Mouse (Mus musculus) heart, embryonic 11.5 days (tissue): Measurements from ENCODE around the gene Cdc6. TPM values are rescaled to one million over a fixed set of nuclear protein-coding genes. Genes with fewer than 3 reads are reported as not detected.
A peak's percentile ranks its signal among the peaks of the same experiment; 100 is the strongest.

Experiments
- ATAC-seq: fragments of 200-750 bp; cut with Nextera tagmentation; replicated peaks from 2 replicates; pipeline ENCODE4 v1.8.0; 2017; ENCODE audit warnings: moderate library complexity; ENCODE audit not compliant: insufficient number of reproducible peaks, low FRiP score, low TSS enrichment
- H3K27ac ChIP-seq: fragments of 300-500 bp; sonication (generic); 2 replicates; pipeline ENCODE4 v1.5.1; 2014; ENCODE audit warnings: mild to moderate bottlenecking, low read depth, low read length
- H3K27me3 ChIP-seq: fragments of 300-500 bp; sonication (generic); 2 replicates; pipeline ENCODE4 v1.6.1; 2014; ENCODE audit warnings: mild to moderate bottlenecking, low read length, mixed read lengths; ENCODE audit not compliant: control insufficient read depth, insufficient read depth
- H3K36me3 ChIP-seq: fragments of 300-500 bp; sonication (generic); 2 replicates; pipeline ENCODE4 v1.6.1; 2014; ENCODE audit warnings: mild to moderate bottlenecking, low read length, moderate library complexity, mixed read lengths; ENCODE audit not compliant: control insufficient read depth, insufficient read depth
- H3K4me1 ChIP-seq: fragments of 300-500 bp; sonication (generic); 2 replicates; pipeline ENCODE4 v1.6.1; 2014; ENCODE audit warnings: low read length; ENCODE audit not compliant: control insufficient read depth, insufficient read depth
- H3K4me2 ChIP-seq: fragments of 300-500 bp; sonication (generic); 2 replicates; pipeline ENCODE4 v1.6.1; 2014; ENCODE audit warnings: mild to moderate bottlenecking, moderate library complexity
- H3K4me3 ChIP-seq: fragments of 300-500 bp; sonication (generic); 2 replicates; pipeline ENCODE4 v1.5.1; 2014; ENCODE audit warnings: low read depth, low read length
- H3K9ac ChIP-seq: fragments of 300-500 bp; sonication (generic); 2 replicates; pipeline ENCODE4 v1.6.1; 2014; ENCODE audit warnings: mild to moderate bottlenecking, low read depth, low read length, moderate library complexity
- H3K9me3 ChIP-seq: fragments of 300-500 bp; sonication (generic); replicated peaks from 2 replicates; pipeline ENCODE4 v1.6.1; 2016; ENCODE audit warnings: low read length; ENCODE audit not compliant: control insufficient read depth
- WGBS: fragments of 180-500 bp; shearing (Covaris S2); extraction: QIAGEN DNeasy Blood & Tissue Kit; methylation state at CpG from one replicate; pipeline ENCODE4 v1.1.7; 2014; ENCODE audit not compliant: insufficient replicate concordance; 5-methylcytosine and 5-hydroxymethylcytosine counted together
- polyA plus RNA-seq: library from polyadenylated mRNA; unstranded; fragments of >200 nt; fragmentation: Nextera tagmentation; extraction: Ambion mirVana; gene quantifications from 2 replicates; pipeline ENCODE4 v1.2.1, GENCODE M21; 2014

Cdc6 gene
- polyA plus RNA-seq, 1 experiment from 2014 or later = 33.6 TPM

DNA sequence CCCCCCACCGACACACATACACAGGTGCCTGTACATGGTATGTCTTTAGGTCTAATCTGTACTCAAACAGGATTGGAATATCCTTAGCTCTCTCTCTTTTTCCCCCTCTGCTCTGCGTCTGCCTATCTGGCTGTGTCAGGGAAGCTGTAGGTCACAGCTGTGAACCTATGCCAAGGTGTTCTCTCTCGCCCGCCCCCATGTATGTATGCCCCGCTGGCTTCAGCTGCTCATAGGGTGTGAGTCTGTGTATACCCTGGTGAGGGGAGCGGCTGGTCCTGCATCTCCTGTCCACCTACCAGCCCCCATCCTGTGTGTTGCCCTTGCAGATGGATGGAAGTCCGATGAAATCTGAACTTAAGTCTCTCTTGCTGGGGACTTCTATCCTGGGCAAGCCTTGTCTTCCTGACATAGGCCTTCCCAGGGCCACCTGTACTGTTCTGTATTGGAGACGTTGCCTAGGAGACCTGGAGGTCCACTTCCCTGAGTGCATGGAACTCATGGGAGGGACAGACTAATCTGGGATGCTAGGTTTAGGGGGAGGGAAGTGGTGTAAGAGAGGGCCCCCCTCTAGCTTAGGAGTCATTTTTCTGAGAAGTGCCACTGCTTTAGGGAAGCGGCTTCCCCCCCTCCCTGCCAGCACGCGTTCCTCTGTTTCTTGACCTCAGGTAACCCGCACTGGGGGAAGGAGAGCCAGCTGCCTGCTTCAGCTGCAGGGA lies 41.8 kb downstream of the Cdc6 start:
- Histone ChIP-seq H3K9ac (no peak overlapping the region), H3K4me2 (no peak overlapping the region), H3K9me3 (no peaks in the 10 kb centered on the region), H3K27me3 (no peaks in the 10 kb centered on the region), H3K4me3 (no peak overlapping the region), H3K4me1 (peaks cover 79% of the 10 kb centered on the region), H3K36me3 (peaks cover 4% of the 10 kb centered on the region; the same call in 1 of the 2 replicates), H3K27ac (0 out of 2 replicates have a peak overlapping the region, but pooled peaks have one; percentile 22)
- 65% methylated on average over 12 of the region's 12 CpGs for WGBS
- ATAC-seq = no peak

DNA sequence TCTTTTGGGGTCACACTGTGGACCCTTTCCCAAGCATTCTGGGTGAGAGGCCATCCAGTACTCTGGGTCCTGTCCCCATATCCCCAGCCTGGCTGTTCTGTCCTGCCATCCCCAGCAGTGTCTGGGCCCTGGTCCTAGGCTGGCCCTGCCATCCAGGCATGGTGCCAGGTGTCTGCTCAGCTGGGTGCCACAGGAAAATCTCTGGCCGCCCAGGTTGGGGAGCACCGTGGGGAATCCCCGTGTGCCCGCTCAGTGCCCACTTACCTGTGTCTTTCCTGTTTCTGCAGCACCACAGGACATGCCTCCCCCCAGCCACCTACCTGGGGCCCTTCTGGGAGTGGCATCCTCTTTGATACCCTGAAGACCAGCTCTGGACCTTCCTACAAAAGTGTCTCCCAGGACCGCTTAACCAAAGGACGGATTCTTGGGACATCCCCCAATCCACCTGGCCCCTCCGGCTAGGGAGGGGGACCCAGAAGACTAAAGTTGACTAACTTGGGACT lies 42.4 kb downstream of the Cdc6 start:
- Histone ChIP-seq H3K4me2 (no peak overlapping the region), H3K9me3 (no peaks in the 10 kb centered on the region), H3K4me3 (no peak overlapping the region), H3K27me3 (no peaks in the 10 kb centered on the region), H3K9ac (no peak overlapping the region), H3K4me1 (peaks cover 79% of the 10 kb centered on the region), H3K36me3 (peaks cover 4% of the 10 kb centered on the region; the same call in 1 of the 2 replicates), H3K27ac (no peak overlapping the region)
- 76% methylated on average over 7 of the region's 7 CpGs for WGBS
- no peak for ATAC-seq

DNA sequence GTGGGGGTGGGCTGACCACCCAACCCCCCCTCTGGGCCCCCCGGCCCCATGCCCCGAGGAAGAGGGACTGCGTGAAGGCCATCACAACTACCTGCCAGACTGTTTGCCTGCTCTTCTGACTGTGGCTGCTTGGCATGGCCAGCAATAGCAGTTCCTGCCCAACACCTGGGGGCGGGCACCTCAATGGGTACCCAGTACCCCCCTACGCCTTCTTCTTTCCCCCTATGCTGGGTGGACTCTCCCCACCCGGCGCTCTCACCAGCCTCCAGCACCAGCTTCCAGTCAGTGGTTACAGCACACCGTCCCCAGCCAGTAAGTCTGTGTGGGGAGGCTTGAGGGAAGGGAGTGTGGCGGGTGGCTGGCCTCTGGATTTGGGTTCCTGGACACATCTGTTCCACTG lies 42.9 kb downstream of the Cdc6 start:
- peaks cover 79% of the 10 kb centered on the region for H3K4me1 ChIP-seq
- no peak overlapping the region for H3K9ac ChIP-seq
- H3K27me3 ChIP-seq = no peaks in the 10 kb centered on the region
- H3K9me3 ChIP-seq = no peaks in the 10 kb centered on the region
- no peak for ATAC-seq
- WGBS = 87% methylated on average over 9 of the region's 9 CpGs
- H3K36me3 ChIP-seq = peaks cover 4% of the 10 kb centered on the region; the same call in 1 of the 2 replicates
- H3K4me2 ChIP-seq = no peak overlapping the region
- no peak overlapping the region for H3K4me3 ChIP-seq
- no peak overlapping the region for H3K27ac ChIP-seq

DNA sequence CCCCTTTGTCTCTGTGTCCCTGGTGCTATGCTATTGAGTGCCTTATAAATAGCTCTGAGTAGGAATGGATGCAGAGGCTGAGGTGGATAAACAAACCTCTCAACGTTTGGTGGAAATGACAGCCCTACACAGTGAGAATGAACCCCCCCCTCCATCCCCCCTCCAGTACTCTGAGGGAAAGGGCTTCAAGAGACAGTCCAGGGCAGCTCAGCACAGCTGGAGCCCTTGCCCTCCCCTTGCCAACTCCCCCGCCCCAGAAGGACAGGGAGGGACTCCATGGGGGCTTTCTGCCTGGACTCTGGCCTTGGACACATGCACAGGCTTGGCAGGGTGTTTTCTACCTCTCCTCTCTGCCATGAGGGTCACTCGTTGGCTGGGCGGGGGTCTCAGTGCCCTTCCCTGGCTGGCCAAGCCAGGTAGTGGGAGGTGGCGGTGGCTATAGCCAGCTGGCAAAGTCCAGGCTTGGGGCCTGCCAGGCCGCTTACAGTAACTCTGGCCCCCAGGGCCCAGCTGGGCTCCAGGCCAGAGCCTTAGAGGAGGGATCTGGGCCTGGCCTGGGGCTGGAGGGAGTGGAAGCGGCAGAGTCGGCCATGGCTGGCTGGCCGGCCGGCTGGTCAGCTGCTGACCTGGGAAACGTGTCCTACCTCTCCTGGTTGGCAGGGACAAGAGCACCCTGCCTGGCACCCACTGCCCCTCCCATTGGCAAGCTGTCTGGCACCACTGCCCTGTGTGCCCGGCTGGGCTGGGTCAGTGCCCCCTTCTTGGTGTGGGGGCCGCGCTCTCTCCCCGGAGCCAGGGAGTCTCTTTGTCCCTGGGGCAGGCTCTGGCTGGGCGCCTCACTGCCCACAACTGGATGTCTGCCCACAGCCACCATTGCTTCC lies 43.7 kb downstream of the Cdc6 start:
- Histone ChIP-seq H3K27ac (peak overlapping the region; percentile 42), H3K27me3 (no peaks in the 10 kb centered on the region), H3K4me3 (no peak overlapping the region), H3K4me2 (peak overlapping the region; percentile 7; the same call in 1 of the 2 replicates), H3K4me1 (peaks cover 77% of the 10 kb centered on the region), H3K9me3 (no peaks in the 10 kb centered on the region), H3K36me3 (peaks cover 4% of the 10 kb centered on the region; the same call in 1 of the 2 replicates), H3K9ac (0 out of 2 replicates have a peak overlapping the region, but pooled peaks have one; percentile 12)
- 64% methylated on average over 16 of the region's 16 CpGs for WGBS
- ATAC-seq = no peak

GRCm38 (mm10) chr11:98952111-98952510 lies 44.5 kb downstream of the Cdc6 start:
- WGBS = 67% methylated on average over 1 of the region's 1 CpGs
- no peak overlapping the region for H3K9ac ChIP-seq

GRCm38 (mm10) chr11:98952736-98953135 lies 45.1 kb downstream of the Cdc6 start:
- Histone ChIP-seq H3K4me3 (no peak overlapping the region), H3K4me2 (no peak overlapping the region), H3K9me3 (no peaks in the 10 kb centered on the region), H3K4me1 (peaks cover 69% of the 10 kb centered on the region), H3K27ac (no peak overlapping the region), H3K9ac (no peak overlapping the region), H3K27me3 (no peaks in the 10 kb centered on the region), H3K36me3 (peaks cover 4% of the 10 kb centered on the region)
- no peak for ATAC-seq
- WGBS = 59% methylated on average over 2 of the region's 2 CpGs

More at GRCm38 (mm10) chr11:98952111-98952510, 44.5 kb downstream of the Cdc6 start:
- Histone ChIP-seq H3K27me3 (no peaks in the 10 kb centered on the region), H3K9me3 (no peaks in the 10 kb centered on the region), H3K4me1 (peaks cover 75% of the 10 kb centered on the region), H3K36me3 (peaks cover 4% of the 10 kb centered on the region), H3K4me2 (no peak overlapping the region), H3K4me3 (no peak overlapping the region), H3K27ac (no peak overlapping the region)
- ATAC-seq = no peak

DNA sequence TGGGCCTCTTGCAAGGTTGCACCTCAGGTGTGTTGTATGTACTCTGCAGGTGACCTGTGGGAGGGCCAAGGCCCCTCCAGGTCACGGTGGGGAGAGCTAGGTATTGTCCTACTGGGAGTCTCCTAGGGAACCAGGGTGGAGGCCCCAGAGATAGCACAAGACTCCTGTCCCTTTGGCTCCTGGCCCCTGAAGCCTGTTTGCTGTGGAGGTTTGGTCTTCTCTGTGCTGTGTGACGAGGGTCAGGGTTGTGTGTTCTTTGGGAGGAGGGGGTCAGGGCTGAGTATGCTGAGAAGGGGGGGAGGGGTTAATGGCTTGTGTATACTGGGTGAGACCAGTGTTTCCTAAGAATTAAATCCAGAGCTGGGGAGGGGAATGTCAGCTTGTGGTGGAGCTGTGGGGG lies 45.8 kb downstream of the Cdc6 start:
- Histone ChIP-seq H3K4me3 (no peak overlapping the region), H3K36me3 (peaks cover 4% of the 10 kb centered on the region), H3K9ac (no peak overlapping the region), H3K4me1 (peaks cover 63% of the 10 kb centered on the region), H3K9me3 (no peaks in the 10 kb centered on the region), H3K4me2 (no peak overlapping the region; the same call in 1 of the 2 replicates), H3K27me3 (no peaks in the 10 kb centered on the region), H3K27ac (peak overlapping the region; percentile 78)
- 14% methylated on average over 2 of the region's 2 CpGs for WGBS
- ATAC-seq = no peak

- Histone ChIP-seq H3K4me2 (peak overlapping the region; percentile 47), H3K9me3 (no peaks in the 10 kb centered on the region), H3K27me3 (no peaks in the 10 kb centered on the region), H3K9ac (peak overlapping the region; percentile 13; the same call in 1 of the 2 replicates), H3K36me3 (peaks cover 4% of the 10 kb centered on the region), H3K4me3 (no peak overlapping the region), H3K27ac (peak overlapping the region; percentile 78), H3K4me1 (peaks cover 62% of the 10 kb centered on the region)
- ATAC-seq = 0 out of 2 replicates have a peak, but pooled peaks have one; percentile 1
- 20% methylated on average over 13 of the region's 13 CpGs for WGBS
Observed at GRCm38 (mm10) chr11:98953835-98954320, 46.3 kb downstream of the Cdc6 start.
